Mouse (Mus musculus) midbrain, embryonic 14.5 days (tissue): Measurements from ENCODE around the gene Gp9. TPM values are rescaled to one million over a fixed set of nuclear protein-coding genes. Genes with fewer than 3 reads are reported as not detected.
"Not testable (repeated sequence)": the region's sequence is repeated elsewhere in the genome, so short reads cannot be mapped to it uniquely, and the experiment has no call there.

Source experiments
- ATAC-seq: fragments of 200-750 bp; cut with Nextera tagmentation; 2 replicates; pipeline ENCODE4 v1.8.0; 2017; ENCODE audit warnings: moderate number of reproducible peaks, moderate library complexity; ENCODE audit not compliant: low FRiP score, low TSS enrichment
- DNase-seq: peaks from one replicate; pipeline ENCODE4 v3.0.0-alpha.2; 2015
- H3K27ac ChIP-seq: fragments of 300-500 bp; sonication (generic); replicated peaks from 2 replicates; pipeline ENCODE4 v1.5.1; 2014; ENCODE audit warnings: mild to moderate bottlenecking, low read depth, low read length, moderate library complexity
- H3K27me3 ChIP-seq: fragments of 300-500 bp; sonication (generic); 2 replicates; pipeline ENCODE4 v1.6.1; 2014; ENCODE audit warnings: low read length, control low read depth, mixed read lengths; ENCODE audit not compliant: control insufficient read depth, insufficient read depth
- H3K36me3 ChIP-seq: fragments of 300-500 bp; sonication (generic); 2 replicates; pipeline ENCODE4 v1.6.1; 2014; ENCODE audit warnings: low read length, control low read depth; ENCODE audit not compliant: control insufficient read depth, insufficient read depth
- H3K4me1 ChIP-seq: fragments of 300-500 bp; sonication (generic); 2 replicates; pipeline ENCODE4 v1.6.1; 2014; ENCODE audit warnings: mild to moderate bottlenecking, antibody characterized with exemption, low read length, control low read depth; ENCODE audit not compliant: control insufficient read depth, insufficient read depth
- H3K4me2 ChIP-seq: fragments of 300-500 bp; sonication (generic); 2 replicates; pipeline ENCODE4 v1.6.1; 2014; ENCODE audit warnings: mild to moderate bottlenecking, low read length, moderate library complexity
- H3K4me3 ChIP-seq: fragments of 300-500 bp; sonication (generic); replicated peaks from 2 replicates; pipeline ENCODE4 v1.5.1; 2014; ENCODE audit warnings: low read depth, low read length
- H3K9ac ChIP-seq: fragments of 300-500 bp; sonication (generic); replicated peaks from 2 replicates; pipeline ENCODE4 v1.6.1; 2014; ENCODE audit warnings: mild to moderate bottlenecking, low read length, moderate library complexity
- H3K9me3 ChIP-seq: fragments of 300-500 bp; sonication (generic); 2 replicates; pipeline ENCODE4 v1.6.1; 2016; ENCODE audit warnings: low read length, control low read depth, mixed read lengths; ENCODE audit not compliant: control insufficient read depth
- WGBS: fragments of 180-500 bp; shearing (Covaris S2); extraction: QIAGEN DNeasy Blood & Tissue Kit; methylation state at CpG from one replicate; pipeline ENCODE4 v1.1.7; 2014; 5-methylcytosine and 5-hydroxymethylcytosine counted together
- polyA plus RNA-seq: library from polyadenylated mRNA; unstranded; fragments of >200 nt; fragmentation: Nextera tagmentation; extraction: Ambion mirVana; gene quantifications from 2 replicates; pipeline ENCODE4 v1.2.1, GENCODE M21; 2014

The Gp9 gene
- polyA plus RNA-seq, 1 experiment from 2014 or later, result 0.66 TPM

DNA sequence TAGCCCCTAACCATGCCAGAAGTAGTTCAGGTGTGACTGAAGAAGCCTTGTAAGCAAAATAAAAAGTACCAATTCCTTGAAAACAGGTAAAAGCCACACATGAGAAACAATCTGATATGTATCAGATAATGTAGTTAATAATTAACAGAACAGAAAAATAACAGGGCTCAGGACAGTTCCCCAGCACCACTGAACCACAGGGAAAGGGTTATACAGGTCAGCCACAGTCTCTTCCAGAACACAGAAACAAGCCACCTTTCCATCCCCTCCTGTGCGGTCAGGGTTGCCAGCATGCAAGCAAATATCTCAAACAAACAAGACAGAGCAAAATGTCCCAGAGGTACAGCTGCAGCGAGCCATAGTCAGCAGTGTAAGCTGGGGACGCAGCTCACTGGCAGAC, 18.5 kb upstream of the Gp9 start:
- no peaks in the 10 kb centered on the region for H3K36me3 ChIP-seq
- no peaks in the 10 kb centered on the region for H3K9me3 ChIP-seq
- no peak for DNase-seq
- H3K9ac ChIP-seq, result no peak overlapping the region
- H3K4me3 ChIP-seq, result no peak overlapping the region
- no peak overlapping the region for H3K27ac ChIP-seq
- no peak overlapping the region for H3K4me2 ChIP-seq
- no peaks in the 10 kb centered on the region for H3K27me3 ChIP-seq
- no peaks in the 10 kb centered on the region for H3K4me1 ChIP-seq
- ATAC-seq, result no peak
- 59% methylated on average over 3 of the region's 3 CpGs for WGBS

DNA sequence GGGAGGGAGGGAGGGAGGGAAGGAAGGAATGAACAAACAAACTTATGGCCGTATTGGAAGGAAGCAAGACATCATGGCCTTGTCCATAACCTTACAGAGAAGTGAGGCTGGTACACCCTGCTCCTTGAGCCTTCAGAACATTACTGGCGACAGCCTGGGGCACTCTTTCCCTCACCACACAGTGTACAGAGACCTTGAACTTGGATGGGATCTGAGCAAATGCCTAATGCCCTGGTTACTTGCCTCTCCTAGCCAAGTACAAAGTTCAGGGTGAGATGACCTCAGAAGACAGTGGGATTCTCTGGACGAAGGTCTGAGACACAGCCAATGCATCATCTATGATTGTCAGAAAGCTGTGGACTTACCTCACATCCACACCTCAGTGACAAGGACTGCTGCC, 18.0 kb upstream of the Gp9 start:
- Histone ChIP-seq H3K4me3 (no peak overlapping the region), H3K4me2 (no peak overlapping the region), H3K4me1 (no peaks in the 10 kb centered on the region), H3K36me3 (no peaks in the 10 kb centered on the region), H3K27ac (no peak overlapping the region), H3K27me3 (no peaks in the 10 kb centered on the region), H3K9ac (no peak overlapping the region), H3K9me3 (no peaks in the 10 kb centered on the region)
- no peak for ATAC-seq
- 81% methylated on average over 3 of the region's 3 CpGs for WGBS
- no peak for DNase-seq

GRCm38 (mm10) chr6:87762161-87762560, 15.7 kb upstream of the Gp9 start:
- no peak for DNase-seq
- no peaks in the 10 kb centered on the region for H3K36me3 ChIP-seq
- no peak overlapping the region for H3K9ac ChIP-seq
- no peak overlapping the region for H3K4me3 ChIP-seq
- ATAC-seq, result no peak
- 87% methylated on average over 5 of the region's 5 CpGs for WGBS
- no peak overlapping the region for H3K4me2 ChIP-seq
- H3K27me3 ChIP-seq, result no peaks in the 10 kb centered on the region
- no peaks in the 10 kb centered on the region for H3K9me3 ChIP-seq
- H3K27ac ChIP-seq, result no peak overlapping the region
- H3K4me1 ChIP-seq, result no peaks in the 10 kb centered on the region

DNA sequence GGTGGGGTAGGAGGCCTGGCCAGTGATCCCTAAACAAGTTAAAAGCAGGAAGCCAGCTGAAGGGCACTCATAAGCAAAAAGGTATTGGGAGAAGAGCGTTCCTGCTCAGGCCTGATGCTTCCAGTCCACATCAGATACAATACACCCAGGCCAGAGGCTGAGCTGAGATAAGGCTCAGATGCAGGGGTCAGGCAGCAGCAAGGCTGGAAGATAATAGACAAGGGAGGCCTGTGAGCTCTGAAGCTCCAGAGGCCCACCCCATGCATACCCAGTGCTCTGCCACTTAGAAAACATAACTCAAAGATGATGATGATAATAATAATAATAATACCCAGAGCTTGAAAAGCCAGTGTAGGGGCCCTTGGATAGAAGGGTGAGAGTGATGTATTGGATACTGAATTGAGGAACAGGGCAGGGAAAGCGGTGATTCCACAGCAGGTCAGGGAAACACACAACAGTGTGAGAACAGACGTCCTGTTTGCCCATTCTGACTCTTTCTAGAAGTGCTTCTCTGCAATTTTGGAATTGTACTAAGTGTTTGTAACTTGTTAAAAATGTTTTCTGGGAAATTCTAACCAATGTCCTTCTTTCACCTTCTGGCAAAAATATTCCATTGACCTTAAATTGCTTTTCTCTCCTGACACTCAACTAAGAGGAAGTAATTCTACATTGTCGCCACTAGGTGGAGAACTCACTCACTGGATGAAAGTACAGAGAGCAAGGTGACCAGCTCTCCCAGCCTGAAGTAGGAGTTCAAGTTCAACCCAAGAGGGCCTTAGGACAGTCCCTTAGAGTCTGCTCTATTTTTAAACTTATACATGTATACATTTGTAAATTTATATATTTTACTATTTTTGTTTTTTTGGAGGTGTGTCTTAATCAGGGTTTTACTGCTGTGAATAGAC, 14.2 kb upstream of the Gp9 start:
- WGBS, result 63% methylated on average over 4 of the region's 4 CpGs
- no peak for ATAC-seq
- Histone ChIP-seq H3K4me1 (no peaks in the 10 kb centered on the region), H3K27me3 (no peaks in the 10 kb centered on the region), H3K27ac (no peak overlapping the region), H3K4me3 (no peak overlapping the region), H3K4me2 (no peak overlapping the region), H3K9me3 (no peaks in the 10 kb centered on the region), H3K9ac (no peak overlapping the region), H3K36me3 (no peaks in the 10 kb centered on the region)
- DNase-seq, result peak; percentile 46

DNA sequence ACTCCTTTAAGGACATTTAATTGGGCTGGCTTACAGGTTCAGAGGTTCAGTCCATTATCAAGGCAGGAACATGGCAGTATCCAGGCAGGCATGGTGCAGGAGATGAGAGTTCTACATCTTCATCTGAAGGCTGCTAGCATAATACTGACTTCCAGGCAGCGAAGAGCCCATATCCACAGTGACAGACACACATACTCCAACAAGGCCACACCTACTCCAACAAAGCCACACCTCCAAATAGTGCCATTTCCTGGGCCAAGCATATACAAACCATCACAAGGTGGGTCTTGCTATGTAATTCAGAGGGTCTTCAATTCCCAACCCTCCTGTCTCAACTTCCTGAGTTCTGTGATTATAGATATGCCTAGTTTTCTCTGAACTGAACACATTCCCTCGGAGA, 13.6 kb upstream of the Gp9 start:
- not testable (repeated sequence) for H3K36me3 ChIP-seq, H3K4me3 ChIP-seq, H3K9me3 ChIP-seq, H3K4me1 ChIP-seq, ATAC-seq, DNase-seq, H3K27me3 ChIP-seq, H3K4me2 ChIP-seq, H3K27ac ChIP-seq, H3K9ac ChIP-seq
- WGBS, result 97% methylated on average over 2 of the region's 2 CpGs

DNA sequence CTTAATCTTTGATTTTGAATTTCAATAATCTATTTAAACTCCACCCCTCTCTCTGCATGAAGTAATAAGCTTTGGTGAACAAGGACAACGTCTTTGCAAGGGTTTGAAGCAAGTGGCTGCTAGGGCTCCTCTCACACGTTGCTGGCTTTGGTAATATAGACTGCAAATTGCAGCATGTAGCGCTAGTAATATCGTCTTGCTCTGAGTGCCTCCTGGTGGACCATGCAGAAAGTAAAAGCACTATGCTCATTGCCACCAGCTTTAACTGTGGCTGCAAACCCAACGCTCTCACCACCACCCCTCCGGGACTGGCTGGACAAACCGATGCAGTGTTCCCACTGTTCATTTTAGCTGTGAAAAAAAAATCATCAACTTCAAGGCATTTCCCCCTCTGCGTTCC, 7.2 kb upstream of the Gp9 start:
- ATAC-seq (no peak), DNase-seq (peak; percentile 46)
- Histone ChIP-seq H3K36me3 (no peaks in the 10 kb centered on the region), H3K4me1 (no peaks in the 10 kb centered on the region), H3K27ac (no peak overlapping the region), H3K9me3 (no peaks in the 10 kb centered on the region), H3K9ac (no peak overlapping the region), H3K4me2 (no peak overlapping the region), H3K4me3 (no peak overlapping the region), H3K27me3 (no peaks in the 10 kb centered on the region)
- 57% methylated on average over 8 of the region's 8 CpGs for WGBS

- DNase-seq, result no peak
- WGBS, result 44% methylated on average over 1 of the region's 1 CpGs
Measured at GRCm38 (mm10) chr6:87774466-87774865, 3.4 kb upstream of the Gp9 start.

DNA sequence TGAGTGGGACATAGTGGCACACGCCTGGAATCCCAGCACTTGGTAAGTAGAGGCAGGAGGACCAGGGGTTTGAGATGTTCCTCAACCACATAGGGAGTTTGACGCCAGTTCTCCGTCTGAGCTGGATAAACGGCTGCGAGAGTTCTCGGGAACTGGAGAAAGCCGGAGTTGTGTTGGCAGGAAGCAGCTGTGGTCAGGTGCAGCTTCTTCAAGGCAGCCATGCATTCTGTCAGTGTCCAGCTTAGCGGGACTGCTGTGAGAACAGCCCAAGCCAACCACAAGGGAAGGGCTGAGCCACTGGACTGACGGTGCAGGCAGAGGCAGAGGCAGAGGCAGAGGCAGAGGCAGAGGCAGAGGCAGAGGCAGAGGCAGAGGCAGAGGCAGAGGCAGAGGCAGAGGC, 3.0 kb upstream of the Gp9 start:
- H3K9ac ChIP-seq, result no peak overlapping the region
- H3K4me1 ChIP-seq, result no peaks in the 10 kb centered on the region
- no peaks in the 10 kb centered on the region for H3K27me3 ChIP-seq
- H3K27ac ChIP-seq, result no peak overlapping the region
- H3K4me3 ChIP-seq, result no peak overlapping the region
- ATAC-seq (no peak), DNase-seq (no peak)
- WGBS, result 89% methylated on average over 9 of the region's 9 CpGs
- H3K4me2 ChIP-seq, result no peak overlapping the region
- no peaks in the 10 kb centered on the region for H3K36me3 ChIP-seq
- no peaks in the 10 kb centered on the region for H3K9me3 ChIP-seq

More at GRCm38 (mm10) chr6:87774466-87774865, 3.4 kb upstream of the Gp9 start:
- Histone ChIP-seq H3K27me3 (no peaks in the 10 kb centered on the region), H3K9ac (no peak overlapping the region), H3K4me3 (no peak overlapping the region), H3K36me3 (no peaks in the 10 kb centered on the region), H3K4me2 (no peak overlapping the region), H3K9me3 (no peaks in the 10 kb centered on the region), H3K27ac (no peak overlapping the region), H3K4me1 (no peaks in the 10 kb centered on the region)
- no peak for ATAC-seq

DNA sequence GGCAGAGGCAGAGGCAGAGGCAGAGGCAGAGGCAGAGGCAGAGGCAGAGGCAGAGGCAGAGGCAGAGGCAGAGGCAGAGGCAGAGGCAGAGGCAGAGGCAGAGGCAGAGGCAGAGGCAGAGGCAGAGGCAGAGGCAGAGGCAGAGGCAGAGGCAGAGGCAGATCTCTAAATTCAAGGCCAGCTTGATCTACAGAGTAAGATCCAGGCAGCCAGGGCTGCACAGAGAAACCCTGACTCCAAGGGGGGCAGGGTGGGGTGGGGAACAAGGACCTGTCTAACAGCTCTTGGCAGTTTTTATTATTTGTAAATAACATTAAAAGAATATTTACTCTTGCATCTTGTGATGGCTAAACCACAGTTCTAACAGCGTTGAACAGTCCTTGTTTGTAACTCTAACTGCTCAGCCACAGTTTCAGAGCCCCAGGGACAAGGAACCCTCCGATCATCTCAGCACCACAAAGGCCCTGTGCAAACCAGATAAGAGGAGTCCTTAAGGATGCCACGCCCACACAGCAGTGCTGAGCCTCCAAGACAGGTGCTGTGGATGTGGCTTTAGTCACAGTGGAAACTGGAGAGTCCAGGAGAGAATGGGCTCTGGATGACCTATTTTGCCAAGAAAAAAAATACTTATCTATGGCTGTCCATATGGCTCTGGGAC, 2.2 kb upstream of the Gp9 start:
- ATAC-seq, result no peak
- no peaks in the 10 kb centered on the region for H3K36me3 ChIP-seq
- H3K27me3 ChIP-seq, result no peaks in the 10 kb centered on the region
- H3K4me1 ChIP-seq, result no peaks in the 10 kb centered on the region
- no peak overlapping the region for H3K27ac ChIP-seq
- no peak overlapping the region for H3K9ac ChIP-seq
- WGBS, result 77% methylated on average over 3 of the region's 3 CpGs
- H3K4me2 ChIP-seq, result no peak overlapping the region
- DNase-seq, result no peak
- H3K9me3 ChIP-seq, result no peaks in the 10 kb centered on the region
- no peak overlapping the region for H3K4me3 ChIP-seq
